Mouse (Mus musculus) lung, adult 2 months (tissue): ENCODE data around the gene Syap1.

Experiments used
- CTCF ChIP-seq: fragments of 200-500 bp; IDR thresholded peaks from 2 replicates; pipeline ENCODE4 v1.5.1; 2011; ENCODE audit warnings: mild to moderate bottlenecking, low read length, control low read depth; ENCODE audit not compliant: insufficient read depth
- POLR2A ChIP-seq: fragments of 200-500 bp; IDR thresholded peaks from 2 replicates; pipeline ENCODE4 v1.6.1; 2011; ENCODE audit warnings: low read depth, mild to moderate bottlenecking, control low read depth, low read length, borderline replicate concordance; ENCODE audit errors: extremely low read depth

GRCm38 (mm10) chrX:162845531-162845930, 42.7 kb downstream of the Syap1 start:
- no peak for TF ChIP-seq CTCF
- TF ChIP-seq POLR2A: no peak
